Mouse (Mus musculus) embryonic facial prominence, embryonic 13.5 days (tissue): ENCODE results near the gene Gm44503. TPM values are rescaled to one million over a fixed set of nuclear protein-coding genes. Genes with fewer than 3 reads are reported as not detected.
A peak's percentile ranks its signal among the peaks of the same experiment; 100 is the strongest.

Experiments
- ATAC-seq: fragments of 200-750 bp; cut with Nextera tagmentation; 2 replicates; pipeline ENCODE4 v1.8.0; 2017; ENCODE audit warnings: low read depth; ENCODE audit not compliant: insufficient number of reproducible peaks, insufficient read depth, low FRiP score, low TSS enrichment
- H3K27ac ChIP-seq: fragments of 300-500 bp; sonication (generic); 2 replicates; pipeline ENCODE4 v1.5.1; 2015; ENCODE audit warnings: moderate library complexity, mild to moderate bottlenecking, inconsistent platforms
- H3K27me3 ChIP-seq: fragments of 300-500 bp; sonication (generic); 2 replicates; pipeline ENCODE4 v1.6.1; 2015; ENCODE audit warnings: mild to moderate bottlenecking, inconsistent platforms
- H3K36me3 ChIP-seq: fragments of 300-500 bp; sonication (generic); 2 replicates; pipeline ENCODE4 v1.6.1; 2015; ENCODE audit warnings: mild to moderate bottlenecking, inconsistent platforms
- H3K4me1 ChIP-seq: fragments of 300-500 bp; sonication (generic); 2 replicates; pipeline ENCODE4 v1.6.1; 2015; ENCODE audit warnings: inconsistent platforms
- H3K4me2 ChIP-seq: fragments of 300-500 bp; sonication (generic); 2 replicates; pipeline ENCODE4 v1.6.1; 2015; ENCODE audit warnings: moderate library complexity, mild to moderate bottlenecking, inconsistent platforms
- H3K4me3 ChIP-seq: fragments of 300-500 bp; sonication (generic); 2 replicates; pipeline ENCODE4 v1.5.1; 2015; ENCODE audit warnings: mild to moderate bottlenecking, inconsistent platforms
- H3K9ac ChIP-seq: fragments of 300-500 bp; sonication (generic); 2 replicates; pipeline ENCODE4 v1.6.1; 2015; ENCODE audit warnings: mild to moderate bottlenecking, inconsistent platforms
- H3K9me3 ChIP-seq: fragments of 300-500 bp; sonication (generic); 2 replicates; pipeline ENCODE4 v1.6.1; 2016; ENCODE audit warnings: inconsistent platforms
- WGBS: fragments of 180-500 bp; shearing (Covaris S2); methylation state at CpG from one replicate; pipeline ENCODE4 v1.1.7; 2015; ENCODE audit warnings: mixed read lengths; 5-methylcytosine and 5-hydroxymethylcytosine counted together
- polyA plus RNA-seq: library from polyadenylated mRNA; unstranded; fragments of >200 nt; fragmentation: Nextera tagmentation; extraction: Ambion mirVana; gene quantifications from 2 replicates; pipeline ENCODE4 v1.2.1, GENCODE M21; 2015

The Gm44503 gene
- polyA plus RNA-seq, 1 experiment from 2014 or later, result not detected

DNA sequence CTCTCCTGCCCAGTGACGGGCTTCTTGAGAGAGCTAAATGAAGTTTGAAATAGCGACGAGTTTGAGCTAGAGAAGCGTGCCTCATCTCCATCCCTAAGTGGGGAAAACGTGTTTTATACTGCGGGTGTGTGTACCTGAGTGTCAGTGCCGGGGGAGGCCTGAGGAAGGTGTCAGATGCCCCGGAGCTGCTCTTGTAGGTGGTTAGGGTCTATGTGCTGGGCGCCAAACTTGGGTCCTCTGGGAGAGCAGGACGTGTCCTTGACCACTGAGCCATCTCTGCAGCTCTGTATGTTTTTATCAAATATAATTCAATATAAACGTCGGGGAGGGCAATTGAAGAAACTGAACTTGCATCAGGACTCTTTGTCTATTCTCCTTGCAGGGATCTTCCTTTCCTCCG is 14.4 kb upstream of the Gm44503 start:
- Histone ChIP-seq H3K27me3 (no peaks in the 10 kb centered on the region), H3K9me3 (peaks cover 6% of the 10 kb centered on the region), H3K4me1 (no peaks in the 10 kb centered on the region; the same call in 1 of the 2 replicates), H3K27ac (no peak overlapping the region), H3K9ac (no peak overlapping the region), H3K4me3 (no peak overlapping the region), H3K4me2 (no peak overlapping the region), H3K36me3 (peaks cover 44% of the 10 kb centered on the region)
- WGBS, result 93% methylated on average over 13 of the region's 13 CpGs
- no peak for ATAC-seq

DNA sequence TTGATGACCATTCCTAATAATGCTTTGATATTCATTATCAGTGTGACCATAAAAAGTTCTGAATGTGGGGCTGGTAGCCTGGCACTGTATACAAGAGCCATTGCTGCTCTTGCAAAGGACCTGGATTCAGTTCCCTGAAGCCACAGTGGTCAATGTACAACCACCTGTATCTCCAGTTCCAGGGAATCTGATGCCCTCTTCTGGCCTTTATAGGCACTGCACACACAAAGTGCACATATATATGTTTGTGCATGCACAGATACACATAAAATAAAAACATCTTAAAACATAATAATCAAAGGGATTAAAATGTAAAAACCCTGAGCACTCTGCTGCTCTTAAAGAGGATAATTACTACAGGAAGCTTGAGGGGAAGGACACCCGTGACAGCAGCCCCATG is 11.6 kb upstream of the Gm44503 start:
- H3K27me3 ChIP-seq, result no peaks in the 10 kb centered on the region
- WGBS, result 97% methylated on average over 1 of the region's 1 CpGs
- peaks cover 6% of the 10 kb centered on the region for H3K9me3 ChIP-seq
- 0 out of 2 replicates have a peak, but pooled peaks cover 3% of the 10 kb centered on the region for H3K4me1 ChIP-seq
- H3K36me3 ChIP-seq, result peaks cover 44% of the 10 kb centered on the region
- no peak overlapping the region for H3K27ac ChIP-seq
- H3K4me2 ChIP-seq, result no peak overlapping the region
- no peak overlapping the region for H3K4me3 ChIP-seq
- no peak for ATAC-seq
- H3K9ac ChIP-seq, result no peak overlapping the region

DNA sequence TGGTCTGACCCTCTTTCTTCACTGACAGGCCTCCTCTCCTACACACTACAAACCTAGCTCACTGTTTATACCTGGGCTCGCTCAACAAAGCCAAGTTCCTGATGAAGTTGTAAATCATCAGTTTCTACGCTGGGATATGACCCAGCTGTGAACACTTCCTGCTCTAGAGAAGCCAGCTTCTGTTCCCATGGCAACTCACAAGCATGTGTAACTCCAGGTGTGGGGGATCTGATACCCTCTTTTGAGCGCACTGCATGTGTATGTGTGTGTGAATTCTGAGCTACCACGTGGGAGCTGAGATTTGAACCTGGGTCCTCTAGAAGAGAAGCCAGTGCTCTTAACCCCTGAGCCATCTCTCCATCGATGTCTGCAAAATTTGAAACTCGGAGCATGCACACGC is 9.1 kb upstream of the Gm44503 start:
- Histone ChIP-seq H3K36me3 (peaks cover 31% of the 10 kb centered on the region), H3K9me3 (peaks cover 6% of the 10 kb centered on the region), H3K4me1 (0 out of 2 replicates have a peak, but pooled peaks cover 3% of the 10 kb centered on the region), H3K4me2 (no peak overlapping the region), H3K4me3 (no peak overlapping the region), H3K27me3 (no peaks in the 10 kb centered on the region), H3K27ac (no peak overlapping the region), H3K9ac (no peak overlapping the region)
- ATAC-seq, result no peak
- 72% methylated on average over 7 of the region's 7 CpGs for WGBS

DNA sequence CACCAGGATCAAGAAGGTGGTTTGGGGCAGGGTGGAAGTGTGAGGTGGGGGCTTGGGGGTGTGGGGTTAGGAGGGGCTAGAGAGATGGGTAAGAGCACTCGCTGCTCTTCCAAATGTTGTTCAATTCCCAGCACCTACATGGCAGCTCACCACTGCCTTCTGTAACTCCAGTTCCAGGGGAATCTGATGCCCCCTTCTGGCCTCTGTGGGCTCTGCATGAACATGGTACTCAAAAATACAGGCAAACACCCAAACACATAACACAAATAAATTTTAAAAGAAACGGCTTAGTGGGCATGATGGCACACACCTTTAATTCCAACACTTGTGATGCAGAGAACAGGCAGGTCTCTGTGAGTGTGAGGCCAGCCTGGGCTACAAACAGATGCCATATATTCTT is 3.9 kb upstream of the Gm44503 start:
- H3K9me3 ChIP-seq, result no peaks in the 10 kb centered on the region
- WGBS, result 43% methylated on average over 2 of the region's 2 CpGs
- ATAC-seq, result no peak
- H3K27ac ChIP-seq, result no peak overlapping the region
- H3K4me2 ChIP-seq, result no peak overlapping the region
- no peak overlapping the region for H3K9ac ChIP-seq
- no peaks in the 10 kb centered on the region for H3K36me3 ChIP-seq
- H3K4me1 ChIP-seq, result peaks cover 11% of the 10 kb centered on the region; the same call in 1 of the 2 replicates
- no peak overlapping the region for H3K4me3 ChIP-seq
- H3K27me3 ChIP-seq, result no peaks in the 10 kb centered on the region

DNA sequence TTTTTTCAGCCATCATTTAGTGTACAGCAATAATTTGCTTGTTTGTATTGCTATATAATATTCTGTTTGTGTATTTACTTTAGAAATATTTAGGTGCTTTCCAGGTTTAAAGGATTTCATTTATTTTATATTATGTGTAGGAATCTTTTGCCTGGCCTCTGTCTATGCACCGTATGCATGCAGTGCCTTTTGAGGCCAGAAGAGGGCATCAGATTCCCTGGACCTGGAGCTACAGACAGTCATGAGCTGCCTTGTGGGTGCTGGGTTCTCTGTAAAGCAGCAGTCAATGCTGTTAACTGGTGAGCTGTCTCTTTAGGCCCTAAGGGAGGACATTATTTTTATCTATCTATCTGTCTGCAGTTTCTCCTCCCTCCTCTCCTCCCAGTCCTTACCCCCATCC is 3.1 kb upstream of the Gm44503 start:
- Histone ChIP-seq H3K27ac (no peak overlapping the region), H3K4me1 (peaks cover 11% of the 10 kb centered on the region; the same call in 1 of the 2 replicates), H3K27me3 (no peaks in the 10 kb centered on the region), H3K4me2 (no peak overlapping the region), H3K9ac (no peak overlapping the region), H3K36me3 (no peaks in the 10 kb centered on the region), H3K4me3 (no peak overlapping the region), H3K9me3 (no peaks in the 10 kb centered on the region)
- no peak for ATAC-seq
- WGBS, result 11% methylated on average over 1 of the region's 1 CpGs

DNA sequence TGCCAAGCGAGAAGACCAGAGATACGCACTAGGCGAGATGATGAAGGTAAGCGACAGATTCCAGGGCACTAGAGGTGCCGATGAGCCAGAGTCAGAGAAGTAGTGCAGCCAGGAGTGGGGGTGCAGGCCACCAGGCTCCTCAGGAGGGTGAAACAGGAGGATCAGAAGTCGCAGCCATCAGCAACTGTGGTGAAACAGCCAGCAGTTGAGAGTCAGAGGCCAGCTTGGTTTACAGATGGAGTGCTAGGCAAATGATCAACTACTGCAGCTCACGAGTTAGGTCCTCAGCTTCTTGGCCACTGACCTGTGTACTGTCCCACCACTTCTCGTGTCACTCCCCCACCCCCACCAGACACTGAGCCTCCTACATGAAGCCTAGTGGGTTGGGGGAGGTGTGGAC is 2.7 kb downstream of the Gm44503 start:
- H3K4me3 ChIP-seq, result no peak overlapping the region
- H3K36me3 ChIP-seq, result no peaks in the 10 kb centered on the region
- no peaks in the 10 kb centered on the region for H3K27me3 ChIP-seq
- no peak overlapping the region for H3K27ac ChIP-seq
- peaks cover 8% of the 10 kb centered on the region; the same call in 1 of the 2 replicates for H3K4me1 ChIP-seq
- WGBS, result 77% methylated on average over 8 of the region's 8 CpGs
- H3K4me2 ChIP-seq, result no peak overlapping the region
- ATAC-seq, result no peak
- H3K9ac ChIP-seq, result no peak overlapping the region
- H3K9me3 ChIP-seq, result no peaks in the 10 kb centered on the region

DNA sequence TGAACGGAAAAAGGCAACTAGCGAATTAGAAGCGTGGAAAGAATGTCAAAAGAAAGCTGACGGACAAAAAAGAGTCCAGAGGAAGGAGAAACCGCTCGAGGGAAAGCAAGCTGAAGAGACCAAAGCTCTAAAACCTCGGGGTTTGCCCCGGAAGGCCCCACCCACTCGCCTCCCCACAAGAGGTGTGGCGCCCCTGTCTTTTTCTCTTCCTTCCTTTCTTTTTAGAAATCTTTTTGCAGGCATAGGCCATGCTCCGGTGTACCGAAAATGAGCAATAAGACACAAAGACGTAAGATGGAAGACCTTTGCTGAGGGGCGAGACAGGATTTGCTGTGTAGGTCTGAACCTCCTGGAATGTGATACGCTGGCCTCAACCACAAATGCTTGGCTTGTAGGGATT is 3.3 kb downstream of the Gm44503 start:
- Histone ChIP-seq H3K9me3 (no peaks in the 10 kb centered on the region), H3K27ac (0 out of 2 replicates have a peak overlapping the region, but pooled peaks have one; percentile 9), H3K4me1 (peaks cover 8% of the 10 kb centered on the region; the same call in 1 of the 2 replicates), H3K27me3 (no peaks in the 10 kb centered on the region), H3K9ac (no peak overlapping the region), H3K36me3 (no peaks in the 10 kb centered on the region), H3K4me2 (no peak overlapping the region), H3K4me3 (no peak overlapping the region)
- 71% methylated on average over 15 of the region's 15 CpGs for WGBS
- ATAC-seq, result no peak

DNA sequence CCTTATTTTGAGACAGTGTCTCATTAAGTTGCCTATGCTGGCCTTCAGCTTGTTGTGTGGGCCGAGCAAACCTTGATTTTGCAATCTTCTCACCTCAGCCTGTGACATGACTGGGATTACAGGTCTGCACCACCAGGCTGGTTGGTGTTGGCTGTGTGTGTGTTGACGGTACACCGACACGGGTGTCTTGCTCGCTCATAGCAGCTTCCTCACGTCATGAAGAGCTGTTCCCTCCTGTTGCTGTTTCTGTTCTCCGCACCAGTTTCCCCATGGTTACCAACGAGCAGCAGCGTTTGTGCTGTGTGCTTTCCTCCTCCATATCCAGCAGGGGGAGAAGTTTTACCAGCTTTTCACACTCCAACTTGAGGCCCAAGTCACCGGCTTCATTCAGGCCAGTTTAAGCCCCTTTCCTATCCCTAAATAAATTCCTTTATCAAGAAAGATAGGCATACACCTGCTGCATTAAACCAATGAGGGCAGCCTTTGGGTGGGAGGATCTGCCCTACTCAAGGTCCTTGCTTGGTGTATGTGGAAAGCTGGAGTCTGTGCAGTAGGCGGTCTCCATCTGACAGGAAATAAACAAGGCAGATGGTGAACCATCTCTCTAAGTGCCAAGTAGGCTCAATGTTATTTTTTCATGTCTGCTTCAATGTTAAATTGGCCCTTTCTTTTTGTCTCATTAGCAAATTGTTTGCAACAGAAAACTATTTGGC is 9.9 kb downstream of the Gm44503 start:
- Histone ChIP-seq H3K9ac (no peak overlapping the region), H3K27ac (no peak overlapping the region), H3K27me3 (no peaks in the 10 kb centered on the region), H3K9me3 (no peaks in the 10 kb centered on the region), H3K4me1 (no peaks in the 10 kb centered on the region), H3K4me3 (no peak overlapping the region), H3K4me2 (no peak overlapping the region), H3K36me3 (no peaks in the 10 kb centered on the region)
- no peak for ATAC-seq
- 32% methylated on average over 11 of the region's 11 CpGs for WGBS

DNA sequence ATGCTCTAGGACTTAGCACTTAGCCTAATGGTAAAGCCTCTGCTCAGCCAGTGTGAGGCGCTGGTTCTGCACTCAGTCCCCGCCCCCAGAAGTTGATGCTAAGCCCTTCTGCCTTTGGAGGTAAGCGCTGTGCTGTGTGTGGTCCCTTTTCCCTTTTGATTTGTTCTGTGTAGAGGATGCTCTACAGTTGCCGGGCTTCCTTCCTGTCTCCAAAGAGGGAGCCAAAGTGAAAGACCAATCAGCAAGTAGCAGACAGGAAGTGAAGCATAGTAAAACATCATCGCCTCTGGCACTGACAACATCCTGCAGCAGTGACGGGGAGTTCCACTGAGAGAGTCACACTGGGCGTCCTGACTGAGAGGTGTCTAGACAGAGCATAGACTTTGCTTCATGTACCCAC is 11.2 kb downstream of the Gm44503 start:
- no peak overlapping the region for H3K4me3 ChIP-seq
- no peaks in the 10 kb centered on the region for H3K27me3 ChIP-seq
- H3K36me3 ChIP-seq, result no peaks in the 10 kb centered on the region
- no peak overlapping the region for H3K4me2 ChIP-seq
- WGBS, result 62% methylated on average over 7 of the region's 7 CpGs
- H3K9me3 ChIP-seq, result no peaks in the 10 kb centered on the region
- ATAC-seq, result no peak
- H3K4me1 ChIP-seq, result no peaks in the 10 kb centered on the region
- H3K9ac ChIP-seq, result no peak overlapping the region
- no peak overlapping the region for H3K27ac ChIP-seq

DNA sequence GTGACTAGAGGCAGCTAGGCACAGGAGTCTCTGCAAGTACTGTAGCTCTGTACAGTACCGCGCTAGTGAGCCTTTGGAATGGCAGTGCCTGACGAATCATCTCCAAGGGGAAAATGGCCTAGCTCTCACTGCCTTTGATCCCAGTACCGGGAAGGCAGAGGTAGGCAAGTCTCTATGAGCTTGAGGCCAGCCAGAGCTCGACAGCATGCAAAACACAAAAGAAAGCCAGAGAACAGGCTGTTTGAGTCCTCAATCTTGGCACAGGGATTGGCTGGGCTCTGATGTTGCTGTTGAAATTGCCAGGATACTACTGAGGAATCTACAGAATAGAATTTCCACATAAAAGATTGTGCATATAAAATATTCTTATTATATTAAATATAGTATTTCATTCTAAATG is 13.8 kb downstream of the Gm44503 start:
- ATAC-seq, result no peak
- no peaks in the 10 kb centered on the region for H3K27me3 ChIP-seq
- H3K9me3 ChIP-seq, result no peaks in the 10 kb centered on the region
- no peak overlapping the region for H3K4me3 ChIP-seq
- WGBS, result 87% methylated on average over 5 of the region's 5 CpGs
- H3K36me3 ChIP-seq, result no peaks in the 10 kb centered on the region
- no peaks in the 10 kb centered on the region for H3K4me1 ChIP-seq
- H3K9ac ChIP-seq, result no peak overlapping the region
- H3K27ac ChIP-seq, result no peak overlapping the region
- no peak overlapping the region for H3K4me2 ChIP-seq

DNA sequence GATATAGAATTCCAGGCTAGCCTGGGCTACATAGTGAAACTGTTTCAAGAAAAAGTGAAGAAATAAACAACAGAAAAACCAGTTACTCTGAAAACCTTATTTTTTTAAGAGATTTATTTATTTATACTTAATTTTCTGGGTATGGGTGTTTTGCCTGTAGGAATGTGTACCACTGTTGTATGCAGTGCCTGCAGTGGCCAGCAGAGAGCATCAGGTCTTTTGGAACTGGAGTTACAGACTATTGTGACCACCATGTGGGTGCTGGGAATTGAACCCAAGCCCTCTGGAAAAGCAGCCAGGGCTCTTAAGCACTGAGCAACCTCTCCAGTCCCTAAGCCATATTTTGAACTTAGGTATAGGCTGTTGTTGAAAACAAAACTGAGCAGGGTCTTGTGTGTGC is 14.3 kb downstream of the Gm44503 start:
- Histone ChIP-seq H3K4me1 (no peaks in the 10 kb centered on the region), H3K27me3 (no peaks in the 10 kb centered on the region), H3K4me3 (no peak overlapping the region), H3K36me3 (no peaks in the 10 kb centered on the region), H3K4me2 (no peak overlapping the region), H3K9ac (no peak overlapping the region), H3K9me3 (no peaks in the 10 kb centered on the region), H3K27ac (no peak overlapping the region)
- no peak for ATAC-seq

DNA sequence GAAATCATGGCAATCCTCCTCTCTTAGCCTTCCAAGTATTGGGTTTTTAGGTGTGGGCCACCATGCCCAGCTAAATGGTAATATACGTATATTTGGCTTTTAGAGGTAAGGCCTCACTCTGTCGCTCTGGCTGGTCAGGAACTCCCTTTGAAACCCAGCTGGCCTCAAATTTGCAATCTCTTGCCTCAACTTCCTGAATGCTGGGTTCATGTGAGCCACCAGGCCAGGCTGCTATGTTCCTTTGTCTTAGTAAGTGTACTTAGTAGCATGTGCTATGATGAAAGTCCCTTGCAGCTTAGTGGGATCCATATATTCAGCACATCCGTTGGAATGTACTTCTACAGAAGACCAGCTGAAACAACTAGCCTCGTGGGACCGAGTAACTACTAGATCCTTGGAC is 16.1 kb downstream of the Gm44503 start:
- Histone ChIP-seq H3K36me3 (no peaks in the 10 kb centered on the region), H3K4me1 (no peaks in the 10 kb centered on the region), H3K27me3 (no peaks in the 10 kb centered on the region), H3K4me2 (no peak overlapping the region), H3K27ac (no peak overlapping the region), H3K9ac (no peak overlapping the region), H3K4me3 (no peak overlapping the region), H3K9me3 (no peaks in the 10 kb centered on the region)
- ATAC-seq, result no peak
- WGBS, result 82% methylated on average over 5 of the region's 5 CpGs
